Mouse (Mus musculus): ENCODE results near the gene Tfdp2. TPM values are rescaled to one million over a fixed set of nuclear protein-coding genes. Genes with fewer than 3 reads are reported as not detected.

Gene Tfdp2
- polyA plus RNA-seq, 1 experiment from 2014 or later, result 81.4 TPM

DNA sequence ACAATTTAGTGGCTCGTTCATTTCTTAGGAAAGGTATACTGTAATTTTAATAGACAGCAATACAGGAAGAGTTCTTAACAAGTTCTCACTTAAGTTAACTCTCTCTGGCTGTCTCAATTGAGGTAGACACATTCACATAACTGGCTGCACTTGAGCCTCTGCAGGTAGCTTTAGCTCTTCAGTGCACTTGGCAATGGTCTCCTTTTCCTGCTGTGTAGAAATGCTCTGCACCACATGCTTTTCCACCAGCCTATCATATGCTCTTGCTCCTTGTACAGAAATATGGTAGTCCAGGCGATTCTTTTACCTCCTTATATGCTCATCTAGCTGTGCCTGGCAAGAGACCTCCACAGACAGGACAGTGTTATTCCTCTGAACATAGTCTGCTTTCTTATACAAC is 73.7 kb downstream of the Tfdp2 start:
- Histone ChIP-seq H3K27ac (replicated peaks) (no peak overlapping the region), H3K36me3 (peaks cover 71% of the 10 kb centered on the region), H3K4me1 (no peaks in the 10 kb centered on the region), H3K4me3 (no peak overlapping the region), H3K27me3 (ENCODE audit: low read depth, poor library complexity, severe bottlenecking) (no peaks in the 10 kb centered on the region), H3K9me3 (replicated peaks) (no peaks in the 10 kb centered on the region)
- WGBS, result 90% methylated on average over 2 of the region's 2 CpGs
- no peak for DNase-seq (ENCODE audit: low spot score)

DNA sequence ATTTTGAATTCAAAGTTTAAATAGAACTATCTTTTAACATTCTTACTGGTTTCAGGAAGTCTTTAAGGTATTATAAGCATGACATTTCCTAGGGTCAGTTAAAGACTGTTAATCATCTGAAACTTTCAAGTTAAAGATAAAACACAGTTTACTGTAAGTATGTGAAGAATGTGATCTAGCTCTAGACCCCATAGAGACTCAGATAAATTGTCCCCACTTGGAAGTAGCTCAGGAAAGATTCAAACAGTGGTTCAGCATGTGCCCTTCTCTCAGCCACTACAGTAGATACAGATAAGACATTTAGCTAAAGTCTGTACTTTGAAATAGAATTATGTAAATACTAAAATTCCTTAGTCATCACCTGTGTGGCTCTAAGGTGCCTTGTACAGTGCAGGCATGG is 79.5 kb downstream of the Tfdp2 start:
- no peak overlapping the region for H3K27ac ChIP-seq (replicated peaks)
- H3K4me3 ChIP-seq, result no peak overlapping the region
- peaks cover 68% of the 10 kb centered on the region for H3K36me3 ChIP-seq
- no peaks in the 10 kb centered on the region for H3K27me3 ChIP-seq (ENCODE audit: low read depth, poor library complexity, severe bottlenecking)
- no peaks in the 10 kb centered on the region for H3K9me3 ChIP-seq (replicated peaks)
- no peak for DNase-seq (ENCODE audit: low spot score)
- H3K4me1 ChIP-seq, result no peaks in the 10 kb centered on the region

DNA sequence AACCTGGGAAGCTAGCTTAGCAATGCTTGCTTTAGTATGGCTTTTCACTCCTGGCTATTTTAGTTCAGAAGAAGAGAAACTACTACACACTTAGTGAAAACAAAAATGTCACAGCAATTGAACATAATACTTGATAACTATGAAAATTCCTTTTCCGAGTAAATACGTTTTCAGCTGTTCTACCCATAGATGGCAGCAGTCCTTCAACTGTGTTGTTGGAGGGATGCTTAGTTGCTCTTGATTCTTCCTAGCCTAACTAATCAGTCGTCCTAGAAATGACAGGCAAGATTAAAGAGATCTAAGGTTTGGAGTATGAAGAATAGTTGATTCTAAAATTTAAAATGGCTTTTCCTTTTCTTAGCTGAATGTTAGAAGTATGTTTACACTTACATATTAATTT is 85.4 kb downstream of the Tfdp2 start:
- Histone ChIP-seq H3K27me3 (ENCODE audit: low read depth, poor library complexity, severe bottlenecking) (no peaks in the 10 kb centered on the region), H3K27ac (replicated peaks) (no peak overlapping the region), H3K36me3 (peaks cover 45% of the 10 kb centered on the region), H3K4me3 (no peak overlapping the region), H3K4me1 (peaks cover 3% of the 10 kb centered on the region; the same call in 1 of the 2 replicates), H3K9me3 (replicated peaks) (no peaks in the 10 kb centered on the region)
- no peak for DNase-seq (ENCODE audit: low spot score)
- 68% methylated on average over 3 of the region's 3 CpGs for WGBS

DNA sequence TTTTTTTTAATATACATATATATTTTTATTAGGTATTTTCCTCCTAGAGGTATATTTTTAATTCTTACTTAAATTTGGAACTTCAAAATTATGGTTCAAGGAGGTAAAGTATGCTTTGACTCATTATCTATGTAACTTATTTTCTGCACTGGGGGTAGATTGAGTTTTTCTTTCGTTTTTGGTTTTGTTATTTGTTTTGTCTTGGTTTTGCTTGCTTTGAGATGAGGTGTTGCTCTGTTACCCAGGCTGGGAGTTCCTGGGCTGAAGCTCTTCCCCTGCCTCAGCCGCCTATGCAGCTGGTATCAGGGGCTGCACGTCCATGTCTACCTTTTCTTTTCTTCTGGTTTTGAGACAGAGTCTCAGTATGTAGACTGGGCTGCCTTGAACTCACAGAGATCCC is 86.0 kb downstream of the Tfdp2 start:
- 83% methylated on average over 3 of the region's 3 CpGs for WGBS
- Histone ChIP-seq H3K4me1 (peaks cover 3% of the 10 kb centered on the region; the same call in 1 of the 2 replicates), H3K9me3 (replicated peaks) (no peaks in the 10 kb centered on the region), H3K27me3 (ENCODE audit: low read depth, poor library complexity, severe bottlenecking) (no peaks in the 10 kb centered on the region), H3K27ac (replicated peaks) (no peak overlapping the region), H3K36me3 (peaks cover 45% of the 10 kb centered on the region), H3K4me3 (no peak overlapping the region)
- no peak for DNase-seq (ENCODE audit: low spot score)

DNA sequence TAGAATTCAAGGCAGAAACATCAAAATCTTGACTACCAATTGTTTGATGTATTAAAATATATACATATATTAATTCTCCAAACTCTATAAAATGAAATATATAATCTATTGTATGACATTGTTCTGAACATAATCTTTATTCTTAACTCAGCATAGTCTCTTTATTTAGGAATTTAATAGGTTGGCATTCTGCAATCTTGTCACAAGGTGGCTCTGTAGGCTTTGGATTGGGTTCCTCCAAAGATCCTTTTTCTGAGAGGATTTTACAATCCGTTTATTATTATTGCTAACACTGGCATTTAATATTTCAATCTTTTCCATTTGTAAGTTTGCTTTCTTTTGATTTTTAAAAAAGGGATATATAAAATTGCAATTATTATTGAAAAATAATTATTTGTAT is 88.8 kb downstream of the Tfdp2 start:
- Histone ChIP-seq H3K27me3 (ENCODE audit: low read depth, poor library complexity, severe bottlenecking) (no peaks in the 10 kb centered on the region), H3K4me1 (peaks cover 3% of the 10 kb centered on the region; the same call in 1 of the 2 replicates)

DNA sequence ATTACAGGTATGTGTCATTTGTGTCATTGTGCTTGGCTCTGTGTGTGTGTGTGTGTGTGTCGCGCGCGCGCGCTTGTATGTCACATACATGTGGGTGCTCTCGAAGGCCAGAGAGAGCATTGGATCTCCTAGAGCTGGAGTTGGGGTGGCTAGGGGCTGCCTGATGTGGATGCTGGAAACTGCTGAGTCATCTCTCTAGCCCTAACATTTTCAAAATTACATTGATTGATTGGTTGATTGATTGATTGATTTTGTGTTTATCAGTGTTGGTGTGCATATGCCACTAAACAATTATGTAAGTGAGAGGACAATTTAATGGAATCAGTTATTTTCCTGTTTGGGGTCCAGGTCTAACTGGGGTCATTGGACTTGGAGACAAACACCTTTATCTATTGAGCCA is 96.1 kb downstream of the Tfdp2 start:
- H3K36me3 ChIP-seq, result peaks cover 95% of the 10 kb centered on the region
- no peaks in the 10 kb centered on the region for H3K9me3 ChIP-seq (replicated peaks)
- H3K4me1 ChIP-seq, result no peaks in the 10 kb centered on the region
- H3K4me3 ChIP-seq, result no peak overlapping the region
- no peak for DNase-seq (ENCODE audit: low spot score)
- 94% methylated on average over 7 of the region's 7 CpGs for WGBS
- H3K27me3 ChIP-seq (ENCODE audit: low read depth, poor library complexity, severe bottlenecking), result no peaks in the 10 kb centered on the region
- no peak overlapping the region for H3K27ac ChIP-seq (replicated peaks)

More for the DNA sequence above, 88.8 kb downstream of the Tfdp2 start:
- peaks cover 51% of the 10 kb centered on the region for H3K36me3 ChIP-seq
- 54% methylated on average over 1 of the region's 1 CpGs for WGBS
- no peaks in the 10 kb centered on the region for H3K9me3 ChIP-seq (replicated peaks)
- no peak overlapping the region for H3K27ac ChIP-seq (replicated peaks)
- DNase-seq (ENCODE audit: low spot score), result no peak
- no peak overlapping the region for H3K4me3 ChIP-seq

DNA sequence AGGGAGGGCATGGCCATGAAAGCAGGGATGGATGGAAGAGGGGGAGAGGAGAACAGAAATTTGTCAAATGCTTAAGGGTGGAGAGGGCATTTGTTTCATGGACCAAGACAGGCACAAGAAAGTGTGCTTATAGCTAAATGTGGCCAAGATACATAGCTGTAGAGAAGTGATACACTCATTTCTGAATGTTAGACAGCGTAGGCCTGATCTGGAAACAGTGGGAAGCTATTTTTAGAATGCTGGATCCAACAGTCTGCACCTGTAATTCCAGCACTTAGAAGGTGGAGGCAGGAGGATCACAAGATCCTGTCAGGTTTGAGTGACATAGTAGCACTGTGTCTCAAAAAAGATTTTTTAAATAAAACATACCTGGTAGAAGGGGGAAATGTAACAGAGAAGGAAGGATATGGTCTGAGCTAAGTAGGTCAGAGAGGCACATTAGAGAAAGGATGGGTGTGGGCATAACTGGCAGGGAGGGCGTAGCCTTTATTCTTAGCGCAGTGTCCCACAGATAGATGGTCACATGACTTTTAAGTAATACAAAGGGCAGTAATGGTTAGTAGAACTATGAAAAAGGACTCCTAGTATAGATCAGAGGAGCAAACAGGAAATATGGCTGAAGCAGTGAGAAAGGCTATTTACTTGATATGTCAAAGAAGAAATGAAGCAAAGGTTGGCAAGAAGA is 103.4 kb downstream of the Tfdp2 start:
- WGBS, result 93% methylated on average over 3 of the region's 3 CpGs
- no peak overlapping the region for H3K4me3 ChIP-seq
- no peaks in the 10 kb centered on the region for H3K27me3 ChIP-seq (ENCODE audit: low read depth, poor library complexity, severe bottlenecking)
- no peak overlapping the region for H3K27ac ChIP-seq (replicated peaks)
- H3K9me3 ChIP-seq (replicated peaks), result no peaks in the 10 kb centered on the region
- no peaks in the 10 kb centered on the region for H3K4me1 ChIP-seq
- H3K36me3 ChIP-seq, result peaks cover 97% of the 10 kb centered on the region
- DNase-seq (ENCODE audit: low spot score), result no peak

DNA sequence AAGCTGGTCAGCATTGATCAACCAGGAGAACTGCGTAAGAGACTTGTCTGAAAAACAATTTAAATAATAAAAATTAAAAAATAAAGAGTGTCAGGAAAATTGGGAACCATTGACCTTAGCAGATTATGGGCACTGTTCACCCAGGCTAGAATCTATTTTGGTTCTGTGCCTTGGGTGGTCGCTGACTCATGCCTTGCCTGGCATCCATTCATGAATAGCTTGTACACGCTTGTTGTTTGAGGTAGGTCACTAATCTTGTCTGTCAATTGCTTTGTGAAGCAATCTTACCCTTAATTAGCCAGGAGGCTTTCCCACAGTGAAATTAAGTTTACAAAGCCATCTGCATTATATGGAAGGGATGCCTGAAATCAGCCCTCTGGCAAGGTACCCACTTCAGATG is 112.7 kb downstream of the Tfdp2 start:
- Histone ChIP-seq H3K4me3 (no peak overlapping the region), H3K27me3 (ENCODE audit: low read depth, poor library complexity, severe bottlenecking) (no peaks in the 10 kb centered on the region), H3K27ac (replicated peaks) (no peak overlapping the region), H3K9me3 (replicated peaks) (0 out of 2 replicates have a peak, but pooled peaks cover 4% of the 10 kb centered on the region), H3K36me3 (peaks cover 100% of the 10 kb centered on the region), H3K4me1 (peaks cover 22% of the 10 kb centered on the region)
- DNase-seq (ENCODE audit: low spot score), result peak; percentile 4
- WGBS, result 64% methylated on average over 3 of the region's 3 CpGs

DNA sequence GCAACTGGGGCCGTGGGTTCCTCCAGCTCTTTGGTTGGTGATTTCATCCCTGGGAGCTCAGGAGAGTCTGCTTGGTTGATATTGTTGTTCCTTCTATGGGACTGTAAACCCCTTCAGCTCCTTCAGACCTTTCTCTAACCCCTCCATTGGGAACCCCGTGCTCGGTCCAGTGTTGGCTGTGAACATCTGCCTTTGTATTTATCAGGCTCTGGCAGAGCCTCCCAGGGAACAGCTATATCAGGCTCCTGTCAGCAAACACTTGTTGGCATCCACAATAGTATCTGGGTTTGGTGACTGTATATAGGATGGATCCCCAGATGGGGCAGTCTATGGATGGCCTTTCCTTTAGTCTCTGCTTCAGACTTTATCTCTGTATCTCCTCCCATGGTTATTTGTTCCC is 116.0 kb downstream of the Tfdp2 start:
- H3K27me3 ChIP-seq (ENCODE audit: low read depth, poor library complexity, severe bottlenecking), result no peaks in the 10 kb centered on the region
- no peak overlapping the region for H3K27ac ChIP-seq (replicated peaks)
- no peaks in the 10 kb centered on the region for H3K9me3 ChIP-seq (replicated peaks)
- WGBS, result 96% methylated on average over 3 of the region's 3 CpGs
- H3K36me3 ChIP-seq, result peaks cover 100% of the 10 kb centered on the region
- H3K4me3 ChIP-seq, result no peak overlapping the region
- no peak for DNase-seq (ENCODE audit: low spot score)
- H3K4me1 ChIP-seq, result peaks cover 22% of the 10 kb centered on the region

DNA sequence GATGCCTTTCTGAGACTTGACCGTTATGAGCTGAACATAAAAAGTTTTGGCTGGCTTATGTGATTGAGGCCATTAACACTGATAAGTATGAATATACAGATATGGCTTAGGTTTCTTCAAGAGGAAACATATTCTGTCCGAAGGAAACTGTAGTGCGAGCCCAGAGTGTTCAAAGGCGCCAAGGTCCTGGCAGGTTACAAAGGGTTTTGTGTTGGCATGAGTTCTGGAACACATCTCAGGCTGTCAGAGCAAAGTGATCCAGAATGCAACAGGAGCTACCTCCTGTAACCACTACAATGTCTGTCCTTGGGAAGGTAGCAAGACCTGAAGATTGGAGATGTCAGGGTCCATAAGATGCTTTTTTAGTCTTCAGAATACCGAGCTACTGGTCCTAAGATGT is 123.3 kb downstream of the Tfdp2 start:
- H3K4me3 ChIP-seq, result no peak overlapping the region
- peaks cover 3% of the 10 kb centered on the region for H3K4me1 ChIP-seq
- no peaks in the 10 kb centered on the region for H3K9me3 ChIP-seq (replicated peaks)
- no peaks in the 10 kb centered on the region for H3K27me3 ChIP-seq (ENCODE audit: low read depth, poor library complexity, severe bottlenecking)
- no peak overlapping the region for H3K27ac ChIP-seq (replicated peaks)
- 96% methylated on average over 5 of the region's 5 CpGs for WGBS
- H3K36me3 ChIP-seq, result peaks cover 97% of the 10 kb centered on the region
- DNase-seq (ENCODE audit: low spot score), result no peak

DNA sequence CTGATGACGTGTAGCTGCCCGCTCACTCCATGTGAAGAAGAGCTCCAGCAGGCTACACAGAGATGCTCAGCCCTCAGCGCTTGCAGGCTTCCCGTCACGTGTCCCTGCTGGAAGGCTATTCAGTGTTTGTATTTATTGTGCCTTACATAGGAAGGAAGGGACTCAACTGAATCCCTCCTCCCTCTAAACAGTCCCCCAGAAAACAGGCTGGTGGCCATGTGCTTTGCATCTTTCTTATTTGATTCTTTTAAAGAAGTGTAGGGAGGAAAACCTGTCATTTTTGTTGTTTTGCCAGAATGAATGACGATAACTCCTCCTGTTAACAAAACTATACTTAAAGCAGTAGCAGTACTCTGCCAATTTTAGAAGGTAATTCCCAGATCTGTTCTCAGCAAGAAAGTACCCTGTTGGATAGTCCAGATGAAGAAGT is 124.5 kb downstream of the Tfdp2 start:
- DNase-seq (ENCODE audit: low spot score), result no peak
- peaks cover 9% of the 10 kb centered on the region for H3K4me1 ChIP-seq
- no peaks in the 10 kb centered on the region for H3K9me3 ChIP-seq (replicated peaks)
- H3K36me3 ChIP-seq, result peaks cover 94% of the 10 kb centered on the region
- 89% methylated on average over 6 of the region's 6 CpGs for WGBS
- no peak overlapping the region for H3K4me3 ChIP-seq
- no peaks in the 10 kb centered on the region for H3K27me3 ChIP-seq (ENCODE audit: low read depth, poor library complexity, severe bottlenecking)
- no peak overlapping the region for H3K27ac ChIP-seq (replicated peaks)

DNA sequence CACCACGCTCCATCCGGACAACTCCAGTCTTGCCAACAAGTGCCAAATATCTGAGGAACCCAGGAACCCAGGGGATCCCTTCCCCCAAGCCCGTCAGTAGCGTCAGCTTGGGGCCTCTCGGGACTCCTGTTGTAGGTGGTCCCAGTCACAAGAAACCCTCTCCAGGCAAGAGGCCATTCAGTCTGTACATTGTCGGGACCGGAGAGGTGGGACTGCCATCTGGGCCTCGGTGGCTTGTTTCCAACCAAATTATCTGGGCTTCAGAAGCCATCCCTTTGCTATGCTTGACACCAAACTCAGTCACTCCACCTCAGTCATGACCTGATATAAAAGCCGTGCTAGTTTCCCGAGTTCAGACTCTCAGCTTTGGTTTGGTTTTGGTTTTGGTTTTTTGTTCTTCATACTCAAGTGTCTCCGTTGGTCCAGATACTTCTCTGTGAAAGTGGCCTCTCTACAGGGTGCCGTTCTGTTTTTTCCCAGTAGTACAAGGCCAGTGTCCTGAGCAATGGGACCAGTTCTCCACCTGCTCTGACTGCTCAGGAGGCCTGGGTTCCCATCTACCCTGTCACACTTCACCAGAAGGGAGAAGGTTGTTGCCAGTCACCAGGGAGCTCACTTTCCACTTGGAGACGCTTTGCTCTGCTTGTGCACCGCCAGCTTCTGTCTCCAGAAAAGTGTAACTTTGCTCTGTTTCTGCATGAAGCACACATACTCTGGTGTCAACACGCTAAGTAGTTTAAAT is 126.5 kb downstream of the Tfdp2 start:
- DNase-seq (ENCODE audit: low spot score), result no peak
- no peak overlapping the region for H3K27ac ChIP-seq (replicated peaks)
- H3K27me3 ChIP-seq (ENCODE audit: low read depth, poor library complexity, severe bottlenecking), result no peaks in the 10 kb centered on the region
- H3K9me3 ChIP-seq (replicated peaks), result no peaks in the 10 kb centered on the region
- H3K4me3 ChIP-seq, result no peak overlapping the region
- peaks cover 74% of the 10 kb centered on the region for H3K36me3 ChIP-seq
- whole genome bisulfite sequencing, result 94% methylated on average over 15 of the region's 15 CpGs
- peaks cover 11% of the 10 kb centered on the region for H3K4me1 ChIP-seq

DNA sequence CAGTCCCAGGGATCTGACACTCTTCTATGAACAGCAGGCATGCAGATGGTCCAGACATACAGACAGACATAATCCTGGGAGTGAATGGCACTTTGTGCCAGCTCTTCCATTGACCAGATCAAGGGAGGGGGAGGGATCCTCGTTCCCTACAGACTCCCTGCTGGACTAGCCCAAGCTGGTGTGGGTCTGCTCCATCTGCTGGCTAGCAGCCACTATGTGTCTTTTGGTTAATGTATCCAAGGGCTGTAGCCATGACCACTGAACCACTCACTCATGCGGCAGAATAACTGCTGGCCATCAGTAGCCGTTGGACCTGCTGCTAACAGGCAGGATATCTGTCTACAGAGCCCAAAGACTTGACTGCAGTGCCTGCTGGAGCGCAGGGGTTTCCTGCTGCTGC is 128.4 kb downstream of the Tfdp2 start:
- peak overlapping the region; percentile 50; the same call in 1 of the 2 replicates for H3K27ac ChIP-seq (replicated peaks)
- H3K36me3 ChIP-seq, result peaks cover 55% of the 10 kb centered on the region
- no peak for DNase-seq (ENCODE audit: low spot score)
- no peaks in the 10 kb centered on the region for H3K9me3 ChIP-seq (replicated peaks)
- no peak overlapping the region for H3K4me3 ChIP-seq
- WGBS, result 70% methylated on average over 4 of the region's 4 CpGs
- peaks cover 11% of the 10 kb centered on the region for H3K4me1 ChIP-seq
- H3K27me3 ChIP-seq (ENCODE audit: low read depth, poor library complexity, severe bottlenecking), result no peaks in the 10 kb centered on the region

Measured in midbrain, embryonic 10.5 days (tissue).